Mouse (Mus musculus) heart, adult 2 months (tissue): ENCODE measurements around the gene Csf3r.

ENCODE experiments used
- CTCF ChIP-seq: fragments of 200-600 bp; IDR thresholded peaks from 2 replicates; pipeline ENCODE4 v1.8.1; 2022; ENCODE audit warnings: antibody characterized with exemption, mild to moderate bottlenecking, moderate library complexity
- EP300 ChIP-seq: fragments of 200-500 bp; IDR thresholded peaks from 2 replicates; pipeline ENCODE4 v1.6.1; 2011; ENCODE audit warnings: low read depth, low read length, control low read depth; ENCODE audit not compliant: insufficient read depth

DNA sequence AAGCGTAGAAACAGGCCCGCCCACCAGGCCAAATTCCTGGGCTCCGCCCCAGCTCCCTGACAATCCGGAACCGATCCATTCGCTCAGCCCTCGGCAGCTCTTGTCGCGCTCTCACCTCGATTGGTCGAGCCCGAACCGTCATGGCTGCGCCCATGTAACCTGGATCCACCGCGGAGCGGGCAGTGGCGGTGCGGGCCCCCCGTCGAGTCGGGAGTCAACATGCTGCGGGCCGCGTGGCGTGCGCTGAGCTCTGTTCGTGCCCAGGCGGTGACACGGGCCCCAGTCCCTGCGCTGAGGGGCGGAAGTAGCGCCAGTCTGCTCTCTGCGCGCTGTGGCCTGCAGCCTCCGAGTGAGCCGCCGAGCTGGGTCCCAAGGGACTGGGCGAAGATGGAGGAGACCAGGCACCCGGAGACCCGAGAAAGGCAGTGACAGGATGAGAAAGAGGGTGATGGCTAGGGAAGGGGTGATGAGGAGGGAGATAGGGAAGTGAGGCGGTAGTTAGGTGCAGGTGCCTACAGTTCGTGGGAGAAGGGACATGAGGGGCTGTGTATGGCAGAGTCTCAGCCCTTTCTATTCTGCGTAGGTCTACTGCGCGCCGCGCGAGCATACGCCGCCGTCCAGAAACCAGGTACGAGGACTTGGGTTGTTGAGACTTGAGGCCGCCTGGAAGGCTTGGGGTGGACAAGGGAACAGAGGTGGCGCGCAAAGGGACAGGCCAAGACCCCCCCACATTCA is 22.7 kb downstream of the Csf3r start, which contains the start of gene Mrps15:
- peak; percentile 71 for TF ChIP-seq EP300
- no peak for TF ChIP-seq CTCF
